Mouse (Mus musculus) ES-E14 (cell line): ENCODE measurements at regions not wholly inside any gene's neighbourhood (a gene's known extent, or its start where the extent isn't known, plus 50 kb on each side); places are given as distances from the start of the nearest gene placed in this dataset.
A peak's percentile ranks its signal among the peaks of the same experiment; 100 is the strongest.

Experiments
- DNase-seq: peaks from one replicate; pipeline ENCODE4 v3.0.0-alpha.2; 2013; ENCODE audit warnings: low read depth, low spot score
- H3K27ac ChIP-seq: 2 replicates; pipeline ENCODE4 v1.5.1; 2012; ENCODE audit warnings: low read depth, mild to moderate bottlenecking, low read length, moderate library complexity, mixed read lengths; ENCODE audit not compliant: poor library complexity, insufficient read depth, severe bottlenecking
- H3K36me3 ChIP-seq: 2 replicates; pipeline ENCODE4 v1.6.1; 2012; ENCODE audit warnings: mild to moderate bottlenecking, low read length, moderate library complexity, mixed read lengths; ENCODE audit not compliant: control insufficient read depth, poor library complexity, insufficient read depth, severe bottlenecking
- H3K4me1 ChIP-seq, 2 experiments: fragments of 150-350 bp in 1 of 2; sonication (generic) in 1 of 2; 2 replicates each; pipeline ENCODE4 v1.6.1; 2012; ENCODE audit warnings: low read length in 2 of 2, mild to moderate bottlenecking in 1 of 2, mixed read lengths in 1 of 2; ENCODE audit not compliant: control insufficient read depth in 2 of 2, insufficient read depth in 2 of 2, poor library complexity in 1 of 2
- H3K4me3 ChIP-seq, 2 experiments: fragments of 150-350 bp in 1 of 2; sonication (generic) in 1 of 2; 2 replicates each; pipeline ENCODE4 v1.5.1; 2012; ENCODE audit warnings: low read length in 2 of 2, low read depth in 1 of 2, mild to moderate bottlenecking in 1 of 2, mixed read lengths in 1 of 2; ENCODE audit not compliant: insufficient read depth in 1 of 2, poor library complexity in 1 of 2, severe bottlenecking in 1 of 2
- H3K9ac ChIP-seq: 2 replicates; pipeline ENCODE4 v1.6.1; 2012; ENCODE audit warnings: low read depth, mild to moderate bottlenecking, low read length, mixed read lengths; ENCODE audit not compliant: poor library complexity, insufficient read depth, severe bottlenecking
- H3K9me3 ChIP-seq: fragments of 150-350 bp; sonication (generic); 2 replicates; pipeline ENCODE4 v1.6.1; 2012; ENCODE audit warnings: low read depth, mild to moderate bottlenecking, low read length; ENCODE audit not compliant: control insufficient read depth, insufficient read depth
- CHD2 ChIP-seq: IDR thresholded peaks from 2 replicates; pipeline ENCODE4 v1.6.1; 2014; ENCODE audit warnings: mild to moderate bottlenecking, low read depth, low read length, inconsistent platforms
- HCFC1 ChIP-seq: IDR thresholded peaks from 2 replicates; pipeline ENCODE4 v1.6.1; 2012; ENCODE audit warnings: low read length, inconsistent platforms, borderline replicate concordance; ENCODE audit not compliant: insufficient read depth
- MAFK ChIP-seq: IDR thresholded peaks from 2 replicates; pipeline ENCODE4 v1.6.1; 2014; ENCODE audit warnings: mild to moderate bottlenecking, low read depth, low read length, inconsistent platforms; ENCODE audit not compliant: insufficient read depth
- ZC3H11A ChIP-seq: IDR thresholded peaks from 2 replicates; pipeline ENCODE4 v1.6.1; 2012; ENCODE audit warnings: low read depth, mild to moderate bottlenecking, inconsistent platforms, low read length, borderline replicate concordance
- ZNF384 ChIP-seq: IDR thresholded peaks from 2 replicates; pipeline ENCODE4 v1.6.1; 2012; ENCODE audit warnings: low read depth, low read length, inconsistent platforms
- in situ Hi-C, 2 experiments: fragments of 600-800 bp; cut with MboI; formaldehyde crosslinking; loops; one replicate each; pipeline ENCODE4 v1.15.1; 2025; ENCODE audit warnings: low sequenced_read_pairs in 2 of 2, inconsistent platforms in 1 of 2; ENCODE audit not compliant: unreplicated experiment in 2 of 2

GRCm38 (mm10) chr8:118037801-118038200 lies 236.1 kb upstream of the Mphosph6 start:
- Histone ChIP-seq H3K9me3 (no peaks in the 10 kb centered on the region), H3K27ac (no peak overlapping the region), H3K36me3 (no peaks in the 10 kb centered on the region), H3K4me1 (no peaks in the 10 kb centered on the region), H3K9ac (no peak overlapping the region), H3K4me3 (no peak overlapping the region)
- TF ChIP-seq HCFC1 = no peak
- TF ChIP-seq CHD2 = no peak
- TF ChIP-seq ZC3H11A = no peak
- TF ChIP-seq ZNF384 = no peak
- TF ChIP-seq MAFK = no peak
- in situ Hi-C loops = no loop called here
- DNase-seq = no peak

- no peak for DNase-seq
- no peaks in the 10 kb centered on the region for H3K9me3 ChIP-seq
- H3K36me3 ChIP-seq = no peaks in the 10 kb centered on the region
- H3K4me1 ChIP-seq = no peaks in the 10 kb centered on the region
- H3K9ac ChIP-seq = no peak overlapping the region
- in situ Hi-C loops = no loop called here
- H3K4me3 ChIP-seq = no peak overlapping the region
- no peak overlapping the region for H3K27ac ChIP-seq
- TF ChIP-seq ZNF384 (no peak), CHD2 (no peak), ZC3H11A (no peak), MAFK (no peak), HCFC1 (no peak)
Observed at GRCm38 (mm10) chr8:118034051-118034450, 232.3 kb upstream of the Mphosph6 start.

- no peaks in the 10 kb centered on the region for H3K36me3 ChIP-seq
- H3K4me3 ChIP-seq = no peak overlapping the region
- no peak overlapping the region for H3K9ac ChIP-seq
- peaks cover 0 to 3% of the 10 kb centered on the region in 2 experiments; a peak in 1 of 4 replicates for H3K4me1 ChIP-seq
- H3K27ac ChIP-seq = no peak overlapping the region
- no peak for TF ChIP-seq MAFK
- no peak for TF ChIP-seq CHD2
- TF ChIP-seq HCFC1 = no peak
- no peak for TF ChIP-seq ZC3H11A
- TF ChIP-seq ZNF384 = no peak
- no peak for DNase-seq
- no peaks in the 10 kb centered on the region for H3K9me3 ChIP-seq
- in situ Hi-C loops = no loop called here
Observed at GRCm38 (mm10) chr8:118031406-118031805, 229.7 kb upstream of the Mphosph6 start.

- peak; percentile 49 for DNase-seq
- H3K4me3 ChIP-seq = 0 out of 4 replicates have a peak overlapping the region, but pooled peaks of 1 of the 2 experiments have one; percentile 24
- H3K4me1 ChIP-seq = peaks cover 0 to 3% of the 10 kb centered on the region in 2 experiments; a peak in 1 of 4 replicates
- no peaks in the 10 kb centered on the region for H3K36me3 ChIP-seq
- H3K9me3 ChIP-seq = no peaks in the 10 kb centered on the region
- in situ Hi-C loops = no loop called here
- H3K9ac ChIP-seq = no peak overlapping the region
- no peak for TF ChIP-seq HCFC1
- no peak for TF ChIP-seq ZNF384
- TF ChIP-seq CHD2 = no peak; the same call in 1 of the 2 replicates
- TF ChIP-seq MAFK = no peak
- TF ChIP-seq ZC3H11A = no peak
- no peak overlapping the region for H3K27ac ChIP-seq
Observed at GRCm38 (mm10) chr8:118028061-118028850, 226.5 kb upstream of the Mphosph6 start.
